Mouse (Mus musculus): ENCODE measurements around the gene Xpc. TPM values are rescaled to one million over a fixed set of nuclear protein-coding genes. Genes with fewer than 3 reads are reported as not detected.
A peak's percentile ranks its signal among the peaks of the same experiment; 100 is the strongest.

The Xpc gene
- polyA plus RNA-seq (2016; fragmentation: Nextera tagmentation; extraction: Ambion mirVana): 26.7 and 27.3 TPM in 2 replicates

GRCm38 (mm10) chr6:91515545-91516449 lies at the start of gene Xpc, which contains the start of gene Lsm3:
Gene Xpc (minus strand): TSS chr6:91515888.
Gene Lsm3 (plus strand): TSS chr6:91515928.
- under 1% methylated on average over 80 of the region's 80 CpGs for WGBS
- no peaks in the 10 kb centered on the region for H3K9me3 ChIP-seq

GRCm38 (mm10) chr6:91563031-91563430 lies 47.3 kb upstream of the Xpc start:
- H3K27ac ChIP-seq (replicated peaks): no peak overlapping the region
- H3K4me3 ChIP-seq: no peak overlapping the region
- 0 out of 2 replicates have a peak, but pooled peaks cover 4% of the 10 kb centered on the region for H3K4me1 ChIP-seq
- DNase-seq (ENCODE audit: low spot score): no peak
- no peaks in the 10 kb centered on the region for H3K9me3 ChIP-seq
- WGBS: 83% methylated on average over 3 of the region's 3 CpGs
- no peaks in the 10 kb centered on the region for H3K27me3 ChIP-seq (replicated peaks; ENCODE audit: low read depth, poor library complexity, severe bottlenecking)
- H3K36me3 ChIP-seq (replicated peaks): no peaks in the 10 kb centered on the region

More at GRCm38 (mm10) chr6:91515545-91516449, at the start of gene Xpc, which contains the start of gene Lsm3:
- peak; percentile 98 for DNase-seq (ENCODE audit: low spot score)
- Histone ChIP-seq H3K36me3 (replicated peaks) (peaks cover 53% of the 10 kb centered on the region), H3K4me3 (peak within 1 kb of the TSS; percentile 95), H3K27ac (replicated peaks) (peak within 1 kb of the TSS; percentile 94), H3K4me1 (peaks cover 32% of the 10 kb centered on the region), H3K27me3 (replicated peaks; ENCODE audit: low read depth, poor library complexity, severe bottlenecking) (no peaks in the 10 kb centered on the region)

DNA sequence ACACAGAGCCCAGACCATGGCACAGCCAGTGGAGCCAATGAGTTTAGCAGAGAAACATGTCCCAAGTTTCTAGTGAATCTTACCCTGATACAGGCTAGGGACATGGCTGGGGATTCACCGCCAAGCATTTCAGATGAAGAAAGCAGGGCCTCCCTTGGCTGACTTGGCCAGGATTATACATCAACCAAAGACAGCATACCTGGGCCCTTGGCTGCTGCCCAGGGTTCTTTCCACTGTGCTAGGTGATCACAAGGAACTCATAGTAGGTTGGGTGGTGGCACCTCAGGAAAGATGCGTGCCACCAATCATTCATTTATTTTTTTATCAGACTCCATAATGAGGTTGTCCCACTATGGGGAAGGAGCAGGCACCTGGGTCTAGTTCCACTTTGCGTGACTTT lies 44.5 kb upstream of the Xpc start:
- WGBS: 95% methylated on average over 3 of the region's 3 CpGs
- H3K36me3 ChIP-seq (replicated peaks): no peaks in the 10 kb centered on the region
- DNase-seq (ENCODE audit: low spot score): no peak
- no peaks in the 10 kb centered on the region for H3K9me3 ChIP-seq
- no peak overlapping the region for H3K4me3 ChIP-seq
- H3K27me3 ChIP-seq (replicated peaks; ENCODE audit: low read depth, poor library complexity, severe bottlenecking): no peaks in the 10 kb centered on the region
- H3K4me1 ChIP-seq: no peaks in the 10 kb centered on the region
- no peak overlapping the region for H3K27ac ChIP-seq (replicated peaks)

- Histone ChIP-seq H3K4me3 (no peak overlapping the region), H3K4me1 (no peaks in the 10 kb centered on the region), H3K9me3 (no peaks in the 10 kb centered on the region), H3K27ac (replicated peaks) (no peak overlapping the region), H3K27me3 (replicated peaks; ENCODE audit: low read depth, poor library complexity, severe bottlenecking) (no peaks in the 10 kb centered on the region), H3K36me3 (replicated peaks) (no peaks in the 10 kb centered on the region)
- 87% methylated on average over 4 of the region's 4 CpGs for WGBS
- DNase-seq (ENCODE audit: low spot score): no peak
These were observed 43.7 kb upstream of the Xpc start for GRCm38 (mm10) chr6:91559371-91559770.

DNA sequence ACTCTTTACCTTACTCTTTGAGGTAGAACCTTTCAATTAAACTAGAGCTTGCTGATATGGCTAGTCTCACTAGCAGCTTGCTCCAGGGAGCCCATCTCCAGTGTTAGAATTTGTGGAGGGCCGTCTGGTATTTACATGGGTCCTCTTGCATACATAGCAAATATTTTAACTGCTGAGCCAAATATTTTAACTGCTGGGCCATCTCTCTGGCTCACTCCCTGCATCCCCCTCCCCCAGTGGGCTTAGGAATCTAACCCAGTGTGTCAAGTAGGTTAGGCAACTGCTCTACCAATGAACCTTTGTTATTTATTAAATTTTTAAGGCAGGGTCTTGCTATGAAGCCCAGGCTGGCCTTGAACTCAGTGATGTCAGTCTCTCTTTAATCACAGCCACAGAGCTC lies 42.9 kb upstream of the Xpc start:
- Histone ChIP-seq H3K27ac (replicated peaks) (no peak overlapping the region), H3K4me1 (no peaks in the 10 kb centered on the region), H3K4me3 (no peak overlapping the region), H3K27me3 (replicated peaks; ENCODE audit: low read depth, poor library complexity, severe bottlenecking) (no peaks in the 10 kb centered on the region), H3K9me3 (no peaks in the 10 kb centered on the region), H3K36me3 (replicated peaks) (no peaks in the 10 kb centered on the region)
- no peak for DNase-seq (ENCODE audit: low spot score)
- WGBS: 74% methylated on average over 1 of the region's 1 CpGs

DNA sequence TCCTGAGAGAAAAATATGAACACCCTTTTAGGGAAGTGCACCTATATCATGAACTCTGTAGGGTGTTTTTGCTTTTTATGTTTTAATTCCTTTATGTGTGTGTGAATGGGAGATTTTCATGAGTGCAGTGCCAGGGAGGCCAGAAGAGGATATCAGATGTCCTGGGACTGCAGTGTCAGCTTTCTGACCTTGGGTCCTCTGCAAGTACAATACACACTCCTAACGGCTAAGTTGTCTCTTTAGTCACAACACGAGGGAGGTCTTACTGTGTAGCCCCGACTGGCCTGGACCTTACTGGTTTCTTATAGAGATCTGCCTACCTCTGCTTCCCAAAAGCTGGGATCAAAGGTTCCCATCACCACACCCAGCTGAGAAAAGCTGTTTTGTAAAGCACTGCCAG lies 37.0 kb upstream of the Xpc start:
- H3K4me1 ChIP-seq: peaks cover 42% of the 10 kb centered on the region
- peak overlapping the region; percentile 32; the same call in 1 of the 2 replicates for H3K27ac ChIP-seq (replicated peaks)
- no peak overlapping the region for H3K4me3 ChIP-seq
- DNase-seq (ENCODE audit: low spot score): no peak
- 27% methylated on average over 3 of the region's 3 CpGs for WGBS
- H3K27me3 ChIP-seq (replicated peaks; ENCODE audit: low read depth, poor library complexity, severe bottlenecking): no peaks in the 10 kb centered on the region
- H3K36me3 ChIP-seq (replicated peaks): no peaks in the 10 kb centered on the region
- no peaks in the 10 kb centered on the region for H3K9me3 ChIP-seq

- WGBS: 94% methylated on average over 3 of the region's 3 CpGs
- Histone ChIP-seq H3K9me3 (no peaks in the 10 kb centered on the region), H3K27me3 (replicated peaks; ENCODE audit: low read depth, poor library complexity, severe bottlenecking) (no peaks in the 10 kb centered on the region), H3K4me1 (peaks cover 44% of the 10 kb centered on the region), H3K36me3 (replicated peaks) (no peaks in the 10 kb centered on the region), H3K4me3 (no peak overlapping the region), H3K27ac (replicated peaks) (0 out of 2 replicates have a peak overlapping the region, but pooled peaks have one; percentile 32)
- no peak for DNase-seq (ENCODE audit: low spot score)
These were observed 36.0 kb upstream of the Xpc start for GRCm38 (mm10) chr6:91551671-91552070.

- Histone ChIP-seq H3K36me3 (replicated peaks) (no peaks in the 10 kb centered on the region), H3K27me3 (replicated peaks; ENCODE audit: low read depth, poor library complexity, severe bottlenecking) (no peaks in the 10 kb centered on the region), H3K4me1 (peaks cover 51% of the 10 kb centered on the region), H3K4me3 (no peak overlapping the region), H3K27ac (replicated peaks) (peak overlapping the region; percentile 81), H3K9me3 (no peaks in the 10 kb centered on the region)
- peak; percentile 72 for DNase-seq (ENCODE audit: low spot score)
- 30% methylated on average over 5 of the region's 5 CpGs for WGBS
These were observed 33.9 kb upstream of the Xpc start for GRCm38 (mm10) chr6:91549621-91550020.

GRCm38 (mm10) chr6:91547313-91547712 lies 31.6 kb upstream of the Xpc start:
- Histone ChIP-seq H3K27me3 (replicated peaks; ENCODE audit: low read depth, poor library complexity, severe bottlenecking) (no peaks in the 10 kb centered on the region; the same call in 1 of the 2 replicates), H3K36me3 (replicated peaks) (no peaks in the 10 kb centered on the region), H3K9me3 (no peaks in the 10 kb centered on the region), H3K4me1 (peaks cover 61% of the 10 kb centered on the region), H3K4me3 (no peak overlapping the region), H3K27ac (replicated peaks) (no peak overlapping the region)
- no peak for DNase-seq (ENCODE audit: low spot score)
- 68% methylated on average over 1 of the region's 1 CpGs for WGBS

GRCm38 (mm10) chr6:91546241-91546884 lies 30.7 kb upstream of the Xpc start:
- Histone ChIP-seq H3K27me3 (replicated peaks; ENCODE audit: low read depth, poor library complexity, severe bottlenecking) (no peaks in the 10 kb centered on the region; the same call in 1 of the 2 replicates), H3K4me3 (no peak overlapping the region), H3K9me3 (no peaks in the 10 kb centered on the region), H3K4me1 (peaks cover 61% of the 10 kb centered on the region), H3K27ac (replicated peaks) (no peak overlapping the region), H3K36me3 (replicated peaks) (no peaks in the 10 kb centered on the region)
- WGBS: 49% methylated on average over 9 of the region's 9 CpGs
- no peak for DNase-seq (ENCODE audit: low spot score)

DNA sequence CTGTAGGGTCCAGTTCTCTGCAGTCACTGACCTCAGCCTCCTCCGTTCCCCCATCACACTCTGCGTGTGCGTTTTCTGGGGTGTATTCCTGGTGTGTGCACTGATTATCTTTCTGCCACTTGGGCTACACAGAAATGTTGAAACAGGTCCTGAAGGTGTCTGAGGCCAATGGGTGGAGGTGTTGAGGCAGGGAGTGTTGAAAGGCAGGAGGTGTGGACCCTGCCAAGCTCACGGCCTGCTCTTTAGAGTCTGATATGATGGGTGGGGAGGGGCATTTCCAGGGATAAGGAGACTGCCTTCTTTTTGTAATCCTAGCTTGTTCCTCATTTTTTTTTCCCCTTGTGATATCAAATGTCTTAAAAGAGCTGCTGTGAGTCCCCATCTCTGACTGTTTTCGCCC lies 27.4 kb upstream of the Xpc start:
- WGBS: 86% methylated on average over 5 of the region's 5 CpGs
- Histone ChIP-seq H3K36me3 (replicated peaks) (no peaks in the 10 kb centered on the region), H3K27ac (replicated peaks) (no peak overlapping the region; the same call in 1 of the 2 replicates), H3K4me1 (peaks cover 39% of the 10 kb centered on the region), H3K4me3 (no peak overlapping the region), H3K27me3 (replicated peaks; ENCODE audit: low read depth, poor library complexity, severe bottlenecking) (no peaks in the 10 kb centered on the region; the same call in 1 of the 2 replicates), H3K9me3 (no peaks in the 10 kb centered on the region)
- no peak for DNase-seq (ENCODE audit: low spot score)

- Histone ChIP-seq H3K4me1 (peaks cover 33% of the 10 kb centered on the region), H3K27me3 (replicated peaks; ENCODE audit: low read depth, poor library complexity, severe bottlenecking) (no peaks in the 10 kb centered on the region; the same call in 1 of the 2 replicates), H3K4me3 (no peak overlapping the region), H3K36me3 (replicated peaks) (no peaks in the 10 kb centered on the region), H3K9me3 (no peaks in the 10 kb centered on the region), H3K27ac (replicated peaks) (no peak overlapping the region)
- DNase-seq (ENCODE audit: low spot score): no peak
- WGBS: 67% methylated on average over 3 of the region's 3 CpGs
These were observed 25.6 kb upstream of the Xpc start for GRCm38 (mm10) chr6:91541276-91541675.
